Mouse (Mus musculus): ENCODE data around the gene Gclm. TPM values are rescaled to one million over a fixed set of nuclear protein-coding genes. Genes with fewer than 3 reads are reported as not detected.

Gene Gclm
- polyA plus RNA-seq, 1 experiment from 2014 or later: 76.0 TPM

DNA sequence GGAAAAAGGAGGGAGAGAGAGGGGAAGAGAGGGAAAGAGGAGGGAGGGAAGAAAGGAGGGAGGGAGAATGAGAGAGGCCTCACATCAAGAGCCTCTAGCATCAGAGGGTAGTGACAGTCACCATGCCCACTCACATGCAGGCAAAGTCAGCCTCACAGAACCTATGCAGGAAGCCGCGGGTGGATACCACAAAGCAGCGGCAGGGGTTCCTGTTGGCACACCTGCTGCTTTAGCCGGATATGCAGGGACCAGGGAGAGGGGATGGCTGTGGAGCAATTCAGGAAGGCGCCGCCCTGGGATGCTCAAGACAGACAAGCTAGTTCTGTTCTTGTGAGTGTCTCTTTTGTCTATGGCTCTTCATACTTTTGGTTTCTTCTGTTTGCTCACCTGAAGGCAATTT, 63.6 kb downstream of the Gclm start:
- Histone ChIP-seq H3K27me3 (replicated peaks; ENCODE audit: control insufficient read depth, insufficient read depth, low read length) (no peaks in the 10 kb centered on the region), H3K27ac (replicated peaks; ENCODE audit: low read depth, low read length) (no peak overlapping the region), H3K4me3 (ENCODE audit: low read depth, low read length) (no peak overlapping the region), H3K4me1 (ENCODE audit: control insufficient read depth, insufficient read depth, low read length) (no peaks in the 10 kb centered on the region), H3K4me2 (ENCODE audit: low read depth, low read length) (no peak overlapping the region), H3K9ac (ENCODE audit: low read depth, low read length) (no peak overlapping the region), H3K9me3 (ENCODE audit: control insufficient read depth, low read length) (no peaks in the 10 kb centered on the region), H3K36me3 (ENCODE audit: control insufficient read depth, insufficient read depth, low read length) (no peaks in the 10 kb centered on the region)
- DNase-seq (ENCODE audit: low spot score) (no peak), ATAC-seq (ENCODE audit: low read depth) (no peak)
- WGBS: 15% methylated on average over 5 of the region's 6 CpGs

DNA sequence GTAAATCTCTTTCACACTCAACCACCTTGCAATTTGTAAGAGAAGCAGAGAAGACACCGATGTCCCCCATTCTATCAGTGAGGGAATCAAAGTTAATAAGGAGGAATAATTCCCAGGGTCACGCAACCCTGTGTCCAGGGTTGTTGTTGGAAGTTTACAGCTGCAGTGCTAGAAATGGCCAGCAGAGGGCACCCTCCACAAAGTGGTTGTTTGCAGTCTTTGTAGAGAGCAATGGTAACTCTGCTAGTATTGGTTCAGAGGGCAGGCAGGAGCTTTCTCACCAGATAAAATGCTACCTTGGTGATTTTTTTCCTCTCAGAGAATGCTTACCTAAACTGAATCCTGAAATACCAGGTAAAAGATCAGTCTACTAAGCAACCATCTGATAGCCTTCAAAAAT, 66.7 kb downstream of the Gclm start:
- Histone ChIP-seq H3K4me3 (ENCODE audit: low read depth, low read length) (no peak overlapping the region), H3K27ac (replicated peaks; ENCODE audit: low read depth, low read length) (no peak overlapping the region), H3K27me3 (replicated peaks; ENCODE audit: control insufficient read depth, insufficient read depth, low read length) (no peaks in the 10 kb centered on the region), H3K9ac (ENCODE audit: low read depth, low read length) (no peak overlapping the region), H3K4me2 (ENCODE audit: low read depth, low read length) (no peak overlapping the region), H3K4me1 (ENCODE audit: control insufficient read depth, insufficient read depth, low read length) (no peaks in the 10 kb centered on the region), H3K36me3 (ENCODE audit: control insufficient read depth, insufficient read depth, low read length) (no peaks in the 10 kb centered on the region), H3K9me3 (ENCODE audit: control insufficient read depth, low read length) (no peaks in the 10 kb centered on the region)
- no peak for ATAC-seq (ENCODE audit: low read depth)
- DNase-seq (ENCODE audit: low spot score): peak; percentile 73
- WGBS: 24% methylated on average over 2 of the region's 2 CpGs

DNA sequence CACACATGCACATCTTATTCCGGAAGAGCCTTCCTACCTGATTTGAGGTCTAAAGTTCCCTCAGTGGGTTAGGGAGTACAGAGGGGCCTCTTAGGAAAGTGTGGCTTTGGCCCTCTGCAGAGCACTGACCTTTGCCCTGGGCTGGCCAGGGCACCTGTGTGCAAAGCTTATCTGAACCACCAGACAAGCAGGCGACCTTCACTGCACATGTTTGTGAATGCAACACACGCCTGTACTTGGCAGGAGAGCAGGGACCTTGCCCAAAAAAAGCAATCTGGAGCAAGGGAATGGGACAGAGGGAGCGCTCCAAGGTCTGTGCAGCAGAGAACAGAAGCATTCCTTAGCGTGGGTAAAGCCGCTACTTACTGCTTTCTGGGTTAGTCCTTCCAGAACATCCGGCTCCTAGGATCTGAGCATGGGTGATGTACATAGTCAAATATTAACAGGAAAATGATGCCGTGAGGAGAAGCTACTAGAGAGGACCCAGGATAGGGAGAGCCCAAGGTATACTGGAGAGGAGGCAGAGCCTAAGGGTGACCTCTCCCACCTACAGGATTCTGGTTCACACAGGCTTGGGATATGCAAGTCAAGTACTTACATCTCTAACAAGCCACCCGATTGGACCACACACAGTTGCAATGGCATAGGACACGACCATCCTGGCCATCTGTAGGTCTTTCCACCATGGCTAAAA, 67.7 kb downstream of the Gclm start:
- WGBS: 76% methylated on average over 10 of the region's 10 CpGs
- Histone ChIP-seq H3K4me2 (ENCODE audit: low read depth, low read length) (no peak overlapping the region), H3K27me3 (replicated peaks; ENCODE audit: control insufficient read depth, insufficient read depth, low read length) (no peaks in the 10 kb centered on the region), H3K9me3 (ENCODE audit: control insufficient read depth, low read length) (no peaks in the 10 kb centered on the region), H3K27ac (replicated peaks; ENCODE audit: low read depth, low read length) (no peak overlapping the region), H3K4me3 (ENCODE audit: low read depth, low read length) (no peak overlapping the region), H3K36me3 (ENCODE audit: control insufficient read depth, insufficient read depth, low read length) (no peaks in the 10 kb centered on the region), H3K4me1 (ENCODE audit: control insufficient read depth, insufficient read depth, low read length) (no peaks in the 10 kb centered on the region), H3K9ac (ENCODE audit: low read depth, low read length) (no peak overlapping the region)
- DNase-seq (ENCODE audit: low spot score) (no peak), ATAC-seq (ENCODE audit: low read depth) (no peak)

DNA sequence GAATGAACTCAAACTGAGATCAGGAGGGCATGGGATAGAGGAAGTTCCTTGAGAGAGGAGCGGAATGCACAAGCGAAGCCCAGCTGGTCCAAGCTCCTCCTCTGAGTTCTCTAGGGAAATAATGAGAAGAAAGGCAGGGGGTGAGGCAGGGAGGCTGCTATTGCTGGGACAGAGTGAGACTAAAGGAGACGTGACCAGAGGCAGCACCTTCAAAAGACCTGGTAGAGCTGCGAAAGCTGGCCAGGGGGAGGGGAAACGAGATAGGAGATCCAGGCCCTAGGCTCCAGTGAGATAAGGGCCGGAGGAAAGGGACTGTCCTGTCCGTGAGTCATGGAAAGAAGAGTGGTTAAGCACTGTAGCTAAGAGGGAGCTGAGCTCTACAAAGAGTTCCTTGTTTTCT, 68.6 kb downstream of the Gclm start:
- H3K9ac ChIP-seq (ENCODE audit: low read depth, low read length): no peak overlapping the region
- no peak for ATAC-seq (ENCODE audit: low read depth)
- H3K27ac ChIP-seq (replicated peaks; ENCODE audit: low read depth, low read length): no peak overlapping the region
- no peaks in the 10 kb centered on the region for H3K4me1 ChIP-seq (ENCODE audit: control insufficient read depth, insufficient read depth, low read length)
- WGBS: 52% methylated on average over 7 of the region's 7 CpGs
- H3K9me3 ChIP-seq (ENCODE audit: control insufficient read depth, low read length): no peaks in the 10 kb centered on the region
- no peaks in the 10 kb centered on the region for H3K36me3 ChIP-seq (ENCODE audit: control insufficient read depth, insufficient read depth, low read length)
- DNase-seq (ENCODE audit: low spot score): no peak
- no peak overlapping the region for H3K4me3 ChIP-seq (ENCODE audit: low read depth, low read length)
- no peak overlapping the region for H3K4me2 ChIP-seq (ENCODE audit: low read depth, low read length)
- no peaks in the 10 kb centered on the region for H3K27me3 ChIP-seq (replicated peaks; ENCODE audit: control insufficient read depth, insufficient read depth, low read length)

DNA sequence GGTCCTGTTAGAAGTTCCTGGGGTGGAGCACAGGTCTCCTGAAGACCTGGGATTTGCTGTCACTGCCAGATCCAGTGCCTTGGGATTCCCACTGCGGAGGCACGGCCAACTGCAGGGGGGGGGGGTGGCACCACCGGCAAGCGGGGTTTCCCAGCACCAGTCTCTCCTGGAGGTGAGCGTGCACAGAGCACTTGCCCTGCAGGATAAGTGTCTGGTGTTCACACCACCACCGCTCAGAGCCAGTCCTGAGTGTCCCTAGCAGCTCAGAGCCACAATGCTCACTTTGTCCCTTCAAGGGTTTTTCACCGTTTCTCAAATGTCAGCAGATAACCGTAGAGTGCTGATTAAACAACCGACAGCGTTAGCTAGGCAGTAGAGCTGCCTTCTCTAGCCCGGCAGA, 71.3 kb downstream of the Gclm start:
- no peaks in the 10 kb centered on the region for H3K36me3 ChIP-seq (ENCODE audit: control insufficient read depth, insufficient read depth, low read length)
- no peaks in the 10 kb centered on the region for H3K27me3 ChIP-seq (replicated peaks; ENCODE audit: control insufficient read depth, insufficient read depth, low read length)
- no peaks in the 10 kb centered on the region for H3K4me1 ChIP-seq (ENCODE audit: control insufficient read depth, insufficient read depth, low read length)
- no peak for DNase-seq (ENCODE audit: low spot score)
- 0 out of 2 replicates have a peak, but pooled peaks have one; percentile 39 for ATAC-seq (ENCODE audit: low read depth)
- no peak overlapping the region for H3K4me3 ChIP-seq (ENCODE audit: low read depth, low read length)
- H3K9me3 ChIP-seq (ENCODE audit: control insufficient read depth, low read length): no peaks in the 10 kb centered on the region
- WGBS: 14% methylated on average over 11 of the region's 11 CpGs
- no peak overlapping the region for H3K27ac ChIP-seq (replicated peaks; ENCODE audit: low read depth, low read length)
- H3K9ac ChIP-seq (ENCODE audit: low read depth, low read length): 0 out of 2 replicates have a peak overlapping the region, but pooled peaks have one; percentile 34
- H3K4me2 ChIP-seq (ENCODE audit: low read depth, low read length): peak overlapping the region; percentile 41

DNA sequence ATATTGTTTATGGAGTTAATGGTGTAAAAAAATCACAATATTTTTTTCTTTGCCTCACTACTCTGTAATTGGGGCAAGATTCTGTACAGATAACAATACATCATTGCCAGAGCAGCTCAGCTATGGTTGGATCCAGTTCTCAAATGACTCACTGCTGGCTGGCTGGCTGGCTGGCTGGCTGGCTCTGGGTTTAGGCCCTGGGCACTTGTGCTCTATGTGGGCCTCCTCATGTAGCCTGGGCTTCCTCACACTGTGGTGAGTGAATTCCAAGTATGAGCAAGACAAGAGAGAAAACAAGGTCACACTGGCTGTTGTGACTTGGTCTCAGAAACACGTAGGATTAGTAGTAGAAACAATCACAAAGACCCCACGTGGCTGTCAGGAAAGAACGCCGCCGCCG, 72.0 kb downstream of the Gclm start:
- Histone ChIP-seq H3K27ac (replicated peaks; ENCODE audit: low read depth, low read length) (no peak overlapping the region), H3K9me3 (ENCODE audit: control insufficient read depth, low read length) (no peaks in the 10 kb centered on the region), H3K9ac (ENCODE audit: low read depth, low read length) (no peak overlapping the region), H3K4me2 (ENCODE audit: low read depth, low read length) (no peak overlapping the region), H3K36me3 (ENCODE audit: control insufficient read depth, insufficient read depth, low read length) (no peaks in the 10 kb centered on the region), H3K4me3 (ENCODE audit: low read depth, low read length) (no peak overlapping the region), H3K4me1 (ENCODE audit: control insufficient read depth, insufficient read depth, low read length) (peaks cover 5% of the 10 kb centered on the region), H3K27me3 (replicated peaks; ENCODE audit: control insufficient read depth, insufficient read depth, low read length) (no peaks in the 10 kb centered on the region)
- ATAC-seq (ENCODE audit: low read depth) (no peak), DNase-seq (ENCODE audit: low spot score) (no peak)
- 85% methylated on average over 6 of the region's 6 CpGs for WGBS

MicroRNAs encoded within 50 kb of the gene (microRNA counts, 519-probe panel; counts per million panel counts)
- 1,978 counts per million, percentile 18 among the panel's probes with 10 or more counts for microRNA mmu-miR-760

Small RNA genes within 50 kb of the gene (microRNA-seq; reads per million reads assigned to microRNA genes)
- gene Gm22903 (ENCODE audit: borderline number of aligned reads) (not detected), gene Mir760 (ENCODE audit: borderline number of aligned reads) (31.5 reads per million, percentile 39 among the genes with 10 or more reads in this experiment)

Other genes with a start within 250 kb of the Gclm start
- 1.5 and 1.8 TPM in 2 replicates for gene Abca4, start 201.1 kb upstream of the Gclm start, polyA plus RNA-seq (2014; fragmentation: Nextera tagmentation; extraction: Ambion mirVana)
- 61.8 and 68.3 TPM in 2 replicates for gene Dnttip2, start 28.8 kb downstream of the Gclm start, polyA plus RNA-seq (2014; fragmentation: Nextera tagmentation; extraction: Ambion mirVana)
- 10.0 and 11.3 TPM in 2 replicates for gene Bcar3, start 48.6 kb downstream of the Gclm start, polyA plus RNA-seq (2014; fragmentation: Nextera tagmentation; extraction: Ambion mirVana)

Data from embryonic facial prominence, embryonic 14.5 days (tissue).